In the genomic region with DNA sequence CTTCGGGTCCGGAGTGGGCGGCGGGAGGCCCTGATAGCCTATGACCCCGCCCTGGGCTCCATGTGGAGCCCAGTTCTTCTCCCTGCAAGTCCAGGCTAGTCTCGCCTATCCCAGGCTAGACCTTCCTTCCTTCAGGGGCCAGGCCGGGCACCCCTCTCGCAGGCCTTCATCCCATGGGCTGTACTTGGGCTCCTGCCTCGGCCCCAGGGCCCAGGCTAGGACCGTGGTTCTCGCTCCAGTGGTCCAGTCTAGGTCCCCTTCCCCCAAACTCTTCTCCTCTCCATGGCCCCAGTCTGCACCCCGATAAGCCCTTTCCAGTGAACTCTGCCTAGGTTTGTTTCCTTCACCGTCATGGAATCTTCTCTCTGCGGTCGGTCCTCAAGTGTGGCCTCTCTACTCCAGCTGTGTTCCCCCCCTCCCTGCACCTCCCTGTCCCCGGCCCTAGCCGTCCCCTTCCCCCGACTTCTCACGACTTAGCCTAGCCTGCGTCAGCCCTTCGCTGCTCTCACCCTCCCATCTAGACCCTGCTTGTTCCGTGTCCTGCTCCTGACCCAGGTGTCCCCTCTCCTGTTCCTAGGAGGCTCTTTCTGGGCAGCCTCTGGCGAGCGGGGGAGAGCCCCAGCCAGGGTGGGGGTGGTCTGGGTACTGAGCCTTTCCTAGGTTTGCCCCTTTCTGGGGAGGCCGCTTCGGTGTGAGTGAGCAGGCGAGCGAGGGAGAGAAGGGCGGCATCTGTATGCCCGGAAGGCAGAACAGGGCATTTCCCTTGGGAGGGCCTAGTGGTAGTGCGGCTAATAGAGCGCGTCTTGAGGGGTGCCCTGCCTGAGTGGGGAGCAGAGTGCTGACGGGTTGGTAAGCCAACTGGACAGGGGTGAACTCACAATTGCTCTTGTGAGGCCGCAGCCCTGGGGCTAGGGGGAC, we compare ENCODE assay signal across 7 mouse cellular contexts. TPM values are rescaled to one million over a fixed set of nuclear protein-coding genes. Genes with fewer than 3 reads are reported as not detected.
DNase-seq lines count a peak whose midpoint lies in the region; ATAC-seq and TF ChIP-seq lines count a peak whose summit lies in the region.

No protein-coding gene starts in this region.

- no peaks in the 10 kb centered on the region for H3K9me3 ChIP-seq in hindbrain, embryonic 13.5 days

- H3K27ac ChIP-seq in left cerebral cortex, adult 2 months, result peak overlapping the region; percentile 93
- H3K27ac ChIP-seq in hindbrain, embryonic 13.5 days, result peak overlapping the region; percentile 85

- H3K27me3 ChIP-seq in hindbrain, embryonic 13.5 days, result no peaks in the 10 kb centered on the region

- WGBS in hindbrain, embryonic 13.5 days, result 4% methylated on average over 31 of the region's 35 CpGs

- peak; percentile 63 for ATAC-seq in hindbrain, embryonic 13.5 days (ENCODE audit: low FRiP score)

- H3K9ac ChIP-seq in hindbrain, embryonic 13.5 days, result peak overlapping the region; percentile 97

- peaks cover 64% of the 10 kb centered on the region for H3K4me1 ChIP-seq in hindbrain, embryonic 13.5 days (replicated peaks)

- no peaks in the 10 kb centered on the region for H3K36me3 ChIP-seq in hindbrain, embryonic 13.5 days

- intact Hi-C loops in left cerebral cortex, adult 2 months (cut with DNase I), result loop anchor here (5.0 kb wide), 1 partner anchor 106 kb away; no protein-coding TSS in a partner anchor
- intact Hi-C loops in left cerebral cortex, postnatal 14 days (cut with DNase I), result no loop called here

- peak overlapping the region; percentile 98 for H3K4me3 ChIP-seq in left cerebral cortex, adult 2 months
- peak overlapping the region; percentile 99 for H3K4me3 ChIP-seq in hindbrain, embryonic 13.5 days

- peak overlapping the region; percentile 100 for H3K4me2 ChIP-seq in hindbrain, embryonic 13.5 days

- TF ChIP-seq CTCF in left cerebral cortex, adult 2 months (IDR thresholded peaks at IDR 0.05), result no peak

- peak in 1 of 2 experiments; percentile 19 for DNase-seq in left cerebral cortex, adult 2 months (ENCODE audit: extremely low spot score in 1 of 2, low spot score in 2 of 2)
- no peak for DNase-seq in left cerebral cortex, postnatal 14 days (ENCODE audit: low spot score in 2 of 2)
- peak; percentile 24 for DNase-seq in c-Kit-negative CD71-positive TER-119-positive erythroid progenitor cells, embryonic 14.5 days (ENCODE audit: low read depth, low spot score)
- peak; percentile 38 for DNase-seq in lung, postnatal 14 days
- DNase-seq in spleen, postnatal 36 days (ENCODE audit: low spot score in 2 of 2), result peak; percentile 68 to 70
- DNase-seq in layer of hippocampus, adult 18-20 months (ENCODE audit: low spot score in 2 of 2), result no peak

RNA-seq across cellular contexts. Expression of a gene that starts 0.7 kb away (rescaled TPM):
- total RNA-seq in left cerebral cortex, adult 2 months (2021), result 100 to 1,000 TPM; 306 to 324 TPM
- 100 to 1,000 TPM; 394 to 398 TPM for total RNA-seq in left cerebral cortex, postnatal 14 days (2021)
- 340 and 343 TPM in 2 replicates for polyA plus RNA-seq in hindbrain, embryonic 13.5 days (2015; fragmentation: Nextera tagmentation; extraction: Ambion mirVana)
- total RNA-seq in layer of hippocampus, adult 18-20 months (2021), result 100 to 1,000 TPM; 400 to 403 TPM

Comparison
In these comparisons a context has a peak if more than half of its experiments do, and no peak if none do; other contexts are left out.
1. DNase-seq: peak in c-Kit-negative CD71-positive TER-119-positive erythroid progenitor cells, embryonic 14.5 days (single experiment), lung, postnatal 14 days (single experiment) and spleen, postnatal 36 days (2 of 2); none in left cerebral cortex, postnatal 14 days (0 of 2) and layer of hippocampus, adult 18-20 months (0 of 2).